Mouse (Mus musculus) liver, embryonic 14.5 days (tissue): Measurements from ENCODE around the gene Tph1. TPM values are rescaled to one million over a fixed set of nuclear protein-coding genes. Genes with fewer than 3 reads are reported as not detected.

Experiments used
- ATAC-seq: fragments of 200-750 bp; cut with Nextera tagmentation; 2 replicates; pipeline ENCODE4 v1.8.0; 2017; ENCODE audit warnings: moderate number of reproducible peaks, mild to moderate bottlenecking, moderate library complexity; ENCODE audit not compliant: insufficient read depth
- DNase-seq, 3 experiments: peaks; one replicate each; pipeline ENCODE4 v3.0.0-alpha.2; 2012 to 2013; ENCODE audit warnings: low read depth in 3 of 3, low spot score in 3 of 3
- H3K27ac ChIP-seq: fragments of 300-500 bp; sonication (generic); 2 replicates; pipeline ENCODE4 v1.5.1; 2014; ENCODE audit warnings: moderate library complexity, mild to moderate bottlenecking, control low read depth, inconsistent platforms
- H3K27me3 ChIP-seq: fragments of 300-500 bp; sonication (generic); 2 replicates; pipeline ENCODE4 v1.6.1; 2014; ENCODE audit warnings: mild to moderate bottlenecking, low read length, moderate library complexity; ENCODE audit not compliant: control insufficient read depth, insufficient read depth
- H3K36me3 ChIP-seq: fragments of 300-500 bp; sonication (generic); replicated peaks from 2 replicates; pipeline ENCODE4 v1.6.1; 2014; ENCODE audit warnings: low read depth; ENCODE audit not compliant: control insufficient read depth, insufficient read depth
- H3K4me1 ChIP-seq, 2 experiments: fragments of 200-500 bp in 1 of 2; fragments of 300-500 bp in 1 of 2; sonication (generic) in 1 of 2; replicated peaks; 2 replicates each; pipeline ENCODE4 v1.6.1; 2012 to 2014; ENCODE audit warnings: antibody characterized with exemption in 1 of 2, inconsistent platforms in 1 of 2, low read length in 1 of 2; ENCODE audit not compliant: control insufficient read depth in 2 of 2, insufficient read depth in 2 of 2
- H3K4me2 ChIP-seq: fragments of 300-500 bp; sonication (generic); 2 replicates; pipeline ENCODE4 v1.6.1; 2014; ENCODE audit warnings: low read depth, mild to moderate bottlenecking, control low read depth, moderate library complexity
- H3K4me3 ChIP-seq, 2 experiments: fragments of 200-500 bp in 1 of 2; fragments of 300-500 bp in 1 of 2; sonication (generic) in 1 of 2; 2 replicates each; pipeline ENCODE4 v1.5.1; 2012 to 2014; ENCODE audit warnings: low read depth in 2 of 2, low read length in 2 of 2, mild to moderate bottlenecking in 2 of 2, control low read depth in 1 of 2, inconsistent platforms in 1 of 2, moderate library complexity in 1 of 2; ENCODE audit not compliant: insufficient read depth in 1 of 2
- H3K9ac ChIP-seq: fragments of 300-500 bp; sonication (generic); replicated peaks from 2 replicates; pipeline ENCODE4 v1.6.1; 2014; ENCODE audit warnings: mild to moderate bottlenecking, control low read depth, moderate library complexity
- H3K9me3 ChIP-seq: fragments of 300-500 bp; sonication (generic); 2 replicates; pipeline ENCODE4 v1.6.1; 2016; ENCODE audit warnings: low read length, mixed read lengths; ENCODE audit not compliant: control insufficient read depth
- CTCF ChIP-seq: IDR thresholded peaks from 2 replicates; pipeline ENCODE4 v1.5.1; 2016; ENCODE audit warnings: antibody characterized with exemption, low read depth, control low read depth
- EP300 ChIP-seq: IDR thresholded peaks from 2 replicates; pipeline ENCODE4 v1.6.1; 2016; ENCODE audit warnings: antibody characterized with exemption, low read depth
- WGBS: fragments of 180-500 bp; shearing (Covaris S2); extraction: QIAGEN DNeasy Blood & Tissue Kit; methylation state at CpG from one replicate; pipeline ENCODE4 v1.1.7; 2014; ENCODE audit not compliant: insufficient replicate concordance; 5-methylcytosine and 5-hydroxymethylcytosine counted together
- polyA plus RNA-seq, 2 experiments: library from polyadenylated mRNA; depleted of rRNA in 1 of 2; stranded (reverse) in 1 of 2; unstranded in 1 of 2; fragments of >200 nt; fragmentation: Nextera tagmentation in 1 of 2; extraction: Ambion mirVana in 1 of 2; gene quantifications; 2 replicates each; pipeline versions ENCODE4 v1.2.1 to v1.2.3; 2012 to 2014

Gene Tph1
- polyA plus RNA-seq, 2 experiments: not detected

DNA sequence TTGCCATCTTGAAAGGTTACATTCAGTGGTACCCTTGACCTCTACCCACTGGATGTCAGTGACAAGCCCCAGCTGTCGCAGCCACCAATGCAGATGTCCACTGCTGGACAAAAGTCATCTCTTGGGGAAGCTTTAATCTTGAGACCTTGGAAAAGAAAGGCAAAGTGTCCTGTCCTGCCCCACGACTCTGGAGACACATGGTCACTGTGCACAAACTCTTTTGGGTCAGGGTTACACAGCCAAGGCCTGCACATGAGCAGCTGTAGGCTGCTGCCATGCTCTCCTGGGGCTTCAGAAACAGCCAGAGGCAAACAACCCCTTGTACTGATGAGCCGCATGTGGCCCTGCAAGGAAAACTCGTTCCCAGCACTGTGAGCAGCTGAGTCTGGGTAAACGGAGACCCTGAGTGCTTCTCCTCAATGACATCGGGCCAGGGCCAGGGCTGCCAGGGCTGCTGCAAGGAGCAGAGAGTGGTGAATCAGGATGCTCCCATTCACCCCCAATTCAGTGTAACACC, 59.9 kb downstream of the Tph1 start:
- DNase-seq (no peak), ATAC-seq (no peak)
- 71% methylated on average over 6 of the region's 6 CpGs for WGBS

DNA sequence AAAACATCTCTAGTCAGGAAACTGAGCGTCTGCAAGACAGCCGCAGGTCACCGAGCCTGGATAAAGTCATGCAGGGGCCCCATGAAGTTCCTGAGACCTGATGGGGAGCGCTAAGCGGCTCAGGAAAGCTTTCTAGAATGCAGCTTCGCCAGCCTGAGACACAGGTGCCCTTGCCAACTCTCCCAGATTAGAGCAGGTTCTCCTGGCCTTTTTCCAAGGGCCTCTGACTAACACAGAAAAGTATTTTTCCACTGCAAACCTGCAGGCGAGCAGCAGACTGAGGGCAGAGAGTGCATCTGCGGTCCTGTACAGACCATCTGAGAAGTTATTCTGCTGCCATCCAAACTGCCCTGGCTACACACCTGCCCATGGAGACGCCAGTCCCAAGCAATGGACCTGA, 60.4 kb downstream of the Tph1 start:
- H3K36me3 ChIP-seq: no peaks in the 10 kb centered on the region
- no peaks in the 10 kb centered on the region for H3K27me3 ChIP-seq
- DNase-seq: no peak
- no peak for TF ChIP-seq CTCF
- WGBS: 72% methylated on average over 9 of the region's 9 CpGs
- no peak overlapping the region for H3K4me3 ChIP-seq
- no peak overlapping the region for H3K4me2 ChIP-seq
- no peak overlapping the region for H3K9ac ChIP-seq
- peaks cover 0 to 9% of the 10 kb centered on the region in 2 experiments; a peak in 1 of 4 replicates for H3K4me1 ChIP-seq
- no peak for ATAC-seq
- no peak overlapping the region for H3K27ac ChIP-seq
- no peaks in the 10 kb centered on the region for H3K9me3 ChIP-seq

More for the DNA sequence above, 59.9 kb downstream of the Tph1 start:
- Histone ChIP-seq H3K4me1 (peaks cover 0 to 9% of the 10 kb centered on the region in 2 experiments; a peak in 1 of 4 replicates), H3K27ac (no peak overlapping the region), H3K27me3 (no peaks in the 10 kb centered on the region), H3K9me3 (no peaks in the 10 kb centered on the region), H3K4me2 (no peak overlapping the region), H3K36me3 (no peaks in the 10 kb centered on the region), H3K4me3 (no peak overlapping the region), H3K9ac (no peak overlapping the region)
- TF ChIP-seq EP300: no peak
- no peak for TF ChIP-seq CTCF

DNA sequence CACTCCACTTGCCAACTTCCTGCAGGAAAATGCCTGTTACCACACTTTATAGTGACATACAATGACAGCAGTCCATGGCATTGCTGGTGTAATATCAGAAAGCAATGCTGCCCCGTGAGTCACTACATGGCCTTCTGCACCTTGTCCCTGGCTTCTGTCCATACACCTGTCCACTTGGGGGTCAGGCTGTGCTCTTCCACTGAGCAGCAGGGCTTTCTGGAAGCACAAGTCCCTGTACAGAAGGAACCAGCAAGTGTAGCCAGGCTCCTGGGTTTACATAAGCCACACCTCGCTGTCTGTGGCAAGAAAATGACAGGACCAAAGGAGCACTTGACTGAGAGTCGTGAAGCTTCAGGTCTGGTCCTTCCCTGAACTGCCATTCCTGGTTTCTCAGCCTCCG, 63.0 kb downstream of the Tph1 start:
- H3K9me3 ChIP-seq: no peaks in the 10 kb centered on the region

DNA sequence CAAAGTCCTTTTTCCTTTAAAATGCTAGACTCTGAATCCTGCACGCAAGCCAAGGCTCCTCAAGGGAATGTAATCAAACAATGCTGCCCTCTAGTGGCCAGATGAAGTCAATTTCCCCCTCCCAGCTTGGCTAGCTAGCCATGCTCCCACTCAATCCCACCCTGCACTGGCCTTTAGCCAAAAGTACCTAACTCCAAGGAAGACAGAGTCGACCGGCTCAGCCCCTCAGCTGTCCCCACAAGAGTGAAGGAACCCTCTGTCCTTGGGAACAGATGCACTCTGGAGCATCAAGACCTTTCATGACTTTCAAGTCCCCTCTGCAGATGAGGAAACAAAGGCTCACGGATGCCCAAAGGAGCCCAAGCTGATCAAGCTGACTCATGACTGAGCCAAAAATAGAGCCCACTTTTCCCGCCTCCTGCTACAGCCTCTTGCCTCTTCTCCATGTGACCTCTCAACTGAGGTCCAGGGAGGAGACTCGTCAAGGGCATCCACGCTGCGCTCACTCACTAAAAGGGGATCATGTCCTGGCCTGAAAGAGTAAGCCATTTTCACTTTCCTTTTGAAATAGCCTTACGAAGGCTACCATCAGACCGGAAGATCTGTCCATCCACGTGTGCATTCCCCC, 64.8 kb downstream of the Tph1 start:
- no peaks in the 10 kb centered on the region for H3K9me3 ChIP-seq
- H3K27ac ChIP-seq: no peak overlapping the region
- H3K36me3 ChIP-seq: no peaks in the 10 kb centered on the region
- no peaks in the 10 kb centered on the region for H3K27me3 ChIP-seq
- ATAC-seq (no peak), DNase-seq (peak; percentile 13 to 39 (median 19))
- no peak overlapping the region for H3K9ac ChIP-seq
- H3K4me3 ChIP-seq: no peak overlapping the region
- no peak overlapping the region for H3K4me2 ChIP-seq
- 41% methylated on average over 11 of the region's 11 CpGs for WGBS
- no peaks in the 10 kb centered on the region for H3K4me1 ChIP-seq
- TF ChIP-seq CTCF (peak; percentile 83), EP300 (no peak)

More for the DNA sequence above, 63.0 kb downstream of the Tph1 start:
- Histone ChIP-seq H3K27me3 (no peaks in the 10 kb centered on the region), H3K27ac (no peak overlapping the region), H3K4me3 (no peak overlapping the region), H3K4me1 (no peaks in the 10 kb centered on the region), H3K4me2 (no peak overlapping the region), H3K9ac (no peak overlapping the region), H3K36me3 (no peaks in the 10 kb centered on the region)
- ATAC-seq (no peak), DNase-seq (no peak)
- TF ChIP-seq EP300: no peak
- TF ChIP-seq CTCF: no peak
- WGBS: 70% methylated on average over 4 of the region's 4 CpGs

DNA sequence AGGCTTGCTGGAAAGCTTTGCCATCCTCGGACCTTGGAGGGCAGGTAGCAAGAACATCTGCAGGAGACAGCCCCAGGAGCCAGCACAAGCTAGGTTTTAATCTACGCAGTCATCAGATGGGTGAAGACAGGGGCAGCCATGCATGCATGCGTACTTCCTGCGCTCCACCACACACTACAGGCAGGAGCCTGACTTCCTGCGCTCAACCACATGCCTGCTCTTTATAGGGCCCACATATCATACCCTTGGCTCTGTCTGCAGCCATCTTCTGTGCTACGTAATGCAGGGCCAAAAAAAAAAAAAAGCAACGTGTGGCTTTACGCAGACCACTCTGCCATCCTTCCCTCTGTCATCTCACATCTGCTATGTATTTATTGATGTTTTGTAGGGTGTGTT, 65.3 kb downstream of the Tph1 start:
- Histone ChIP-seq H3K4me2 (no peak overlapping the region), H3K9ac (no peak overlapping the region), H3K9me3 (no peaks in the 10 kb centered on the region), H3K4me3 (no peak overlapping the region), H3K27me3 (no peaks in the 10 kb centered on the region), H3K36me3 (no peaks in the 10 kb centered on the region), H3K4me1 (no peaks in the 10 kb centered on the region), H3K27ac (no peak overlapping the region)
- ATAC-seq: no peak
- 51% methylated on average over 8 of the region's 8 CpGs for WGBS
- TF ChIP-seq CTCF (no peak), EP300 (no peak)
- no peak for DNase-seq
